Mouse (Mus musculus) inflammation-experienced regulatory T-cells, adult 16 weeks (primary cell): Measurements from ENCODE around the gene Styk1. TPM values are rescaled to one million over a fixed set of nuclear protein-coding genes. Genes with fewer than 3 reads are reported as not detected.

Experiments
- polyA plus RNA-seq: library from polyadenylated mRNA; unstranded; fragments of 100-300 nt; shearing (Covaris generic); gene quantifications from one replicate; pipeline ENCODE4 v1.2.1, GENCODE M21; 2017

Styk1 gene
- polyA plus RNA-seq = not detected

DNA sequence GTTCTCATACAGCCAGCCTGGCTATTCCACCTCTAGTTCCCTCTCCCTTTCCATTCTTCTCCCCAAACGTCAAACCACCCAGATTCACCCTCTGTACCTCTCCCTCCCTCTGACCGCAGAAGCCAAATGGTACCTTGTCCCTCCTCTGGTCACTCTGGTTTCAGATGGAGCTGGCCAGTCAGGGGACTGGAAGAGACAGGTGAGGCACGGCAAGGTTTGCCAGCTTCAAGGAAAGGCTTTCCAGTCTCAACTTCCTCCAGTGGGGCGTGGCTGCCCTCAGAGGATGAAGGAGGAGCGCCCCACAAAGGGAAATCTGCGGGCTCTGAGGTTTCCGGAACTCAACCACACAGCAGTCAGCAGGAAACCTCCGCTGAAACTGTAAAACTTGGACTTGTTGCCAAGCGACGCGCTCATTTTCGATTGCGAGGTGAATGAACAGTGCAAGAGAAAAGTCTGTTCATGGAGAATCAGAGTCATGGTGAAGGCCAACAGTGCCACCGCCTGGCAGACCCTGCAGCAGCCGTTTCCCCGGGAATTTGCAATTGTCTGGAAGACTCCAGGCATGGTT is at the start of gene Styk1:
TSS of gene Styk1 (minus strand) at position 246 of the 568 bp plus-strand sequence.

DNA sequence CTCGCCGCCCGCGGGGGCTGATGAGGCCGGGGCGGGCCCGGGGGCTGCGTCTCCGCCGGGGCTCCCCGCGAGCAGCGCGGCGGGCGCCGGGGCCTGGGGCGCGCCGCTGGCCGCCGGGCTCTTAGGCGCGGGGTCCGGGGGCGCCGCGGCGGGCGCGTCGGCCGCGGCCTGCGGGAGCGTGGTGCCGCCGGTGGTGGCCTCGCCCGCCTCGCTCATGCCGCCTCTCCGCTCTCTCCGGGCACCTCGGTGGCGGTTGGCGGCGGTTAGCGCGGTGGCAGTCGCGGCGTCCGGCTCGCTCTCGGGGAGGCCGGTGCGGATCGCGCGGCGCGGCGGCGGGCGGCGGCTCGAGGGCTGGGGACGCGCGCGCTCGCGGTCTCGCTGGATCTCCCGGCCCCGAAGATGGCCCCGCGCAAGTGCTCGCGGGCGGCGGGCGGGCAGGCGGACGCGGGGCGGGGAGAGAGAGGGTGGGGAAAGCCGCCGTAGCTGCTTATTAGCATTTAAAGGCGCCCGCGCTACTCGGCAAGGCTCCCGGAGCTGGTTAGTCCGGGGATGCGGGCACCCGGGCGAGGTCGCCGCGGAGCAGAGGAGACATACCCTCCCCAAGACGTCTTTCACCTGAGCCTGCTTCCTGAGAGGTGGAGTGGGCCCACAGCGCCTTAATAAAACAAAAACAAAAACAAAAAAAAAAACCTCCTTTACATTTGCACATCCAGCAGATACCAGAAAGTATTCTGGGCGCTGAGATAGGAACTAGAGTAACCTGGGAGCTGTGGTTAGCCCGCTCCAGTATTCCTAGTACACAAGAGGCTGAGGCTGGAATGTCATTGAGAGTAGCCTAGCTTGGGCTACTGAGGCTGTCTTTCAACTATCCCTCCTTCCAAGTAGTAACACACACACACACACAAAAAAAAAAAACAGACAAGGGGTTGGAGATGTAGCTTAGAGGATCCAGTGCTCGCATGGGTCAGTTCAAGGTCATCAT is 34.9 kb upstream of the Styk1 start, which contains the start of gene Ybx3:
TSS of gene Ybx3 (minus strand) at position 437 of the 982 bp plus-strand sequence.

DNA sequence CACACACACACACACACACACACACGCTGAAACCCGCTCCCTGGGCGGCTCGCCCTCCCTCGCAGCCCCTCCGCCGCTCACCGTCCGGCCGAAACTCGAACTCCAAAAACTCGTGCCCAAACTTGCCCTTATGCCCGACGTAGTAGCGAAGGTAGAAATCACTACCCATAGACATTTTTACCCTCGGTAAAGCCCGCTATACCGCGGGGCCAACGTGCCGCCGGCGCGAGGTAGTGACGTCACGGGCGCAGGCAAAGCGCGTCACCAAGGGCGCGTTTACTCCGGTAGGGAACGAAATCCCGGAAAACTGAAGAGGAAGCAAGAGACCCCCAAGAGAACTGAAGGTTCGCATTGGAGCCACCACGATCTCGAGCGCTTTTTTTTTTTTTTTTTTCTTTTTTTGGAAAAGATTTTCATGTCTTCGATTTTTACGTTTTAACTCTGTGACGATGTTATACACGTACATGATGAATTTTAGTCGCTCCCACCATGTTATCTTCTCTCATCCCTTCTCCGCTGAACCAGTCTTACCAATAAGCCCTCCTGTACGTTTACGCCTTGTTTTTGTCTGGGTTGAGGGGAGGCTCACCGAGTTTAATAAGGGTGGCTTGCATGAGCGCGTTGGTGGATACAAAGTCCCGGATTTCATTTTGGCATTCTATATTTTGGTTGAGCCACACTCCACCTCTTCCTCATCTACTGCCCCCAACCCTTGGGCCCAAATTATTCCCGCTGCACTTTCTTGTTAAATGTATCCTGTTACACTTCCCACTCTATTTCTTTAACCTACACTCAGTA is 60.2 kb downstream of the Styk1 start, which contains the start of gene Magohb:
TSS of gene Magohb (minus strand) at position 254 of the 798 bp plus-strand sequence.

Other genes with a start within 250 kb of the Styk1 start
- 0.38 TPM for gene Klra2, start 106.2 kb downstream of the Styk1 start, polyA plus RNA-seq
- 26.0 TPM for gene Magohb, start 60.4 kb downstream of the Styk1 start, polyA plus RNA-seq
- gene Ybx3, start 34.9 kb upstream of the Styk1 start, polyA plus RNA-seq = 7.2 TPM
- gene 5430401F13Rik, start 132.8 kb upstream of the Styk1 start, polyA plus RNA-seq = not detected
- gene Gm6619, start 132.8 kb upstream of the Styk1 start, polyA plus RNA-seq = not detected